Comparison of ENCODE assay signal across 9 mouse cellular contexts in genomic region chr5:29824796-29825195, GRCm38 (mm10).
DNase-seq lines count a peak whose midpoint lies in the region; ATAC-seq and TF ChIP-seq lines count a peak whose summit lies in the region.
"Had no signal": no experiment of that assay in that cellular context is flagged by ENCODE, and none has a peak within 500 bp of the region (broad histone marks: within the 10 kb centered on the region; RNA-seq: fewer than 3 reads in every experiment).

No protein-coding gene starts in this region.

- intact Hi-C loops in left cerebral cortex, postnatal 10 days (cut with DNase I), result loop anchor here (5.0 to 10.0 kb wide), 2 partner anchors 188 to 290 kb away; partner anchors contain the start of gene Il6

- no peaks in the 10 kb centered on the region for H3K4me1 ChIP-seq in liver, adult 2 months (ENCODE audit: control insufficient read depth, insufficient read depth, low read length)
- H3K4me1 ChIP-seq: lung, embryonic 15.5 days had no signal

- no peaks in the 10 kb centered on the region for H3K36me3 ChIP-seq in liver, adult 2 months (ENCODE audit: control insufficient read depth, insufficient read depth, low read length)
- H3K36me3 ChIP-seq: lung, embryonic 15.5 days had no signal

- TF ChIP-seq POLR2A in liver, adult 2 months (IDR thresholded peaks at IDR 0.05; ENCODE audit: extremely low read depth, insufficient read depth, low read length), result no peak

- H3K27me3 ChIP-seq in liver, adult 2 months (ENCODE audit: control insufficient read depth, insufficient read depth, low read length), result no peaks in the 10 kb centered on the region
- H3K27me3 ChIP-seq: lung, embryonic 15.5 days had no signal

- 32% methylated on average over 3 of the region's 3 CpGs for WGBS in liver, adult 2 months

- H3K9ac ChIP-seq in liver, adult 2 months (ENCODE audit: low read depth, low read length), result no peak overlapping the region
- H3K9ac ChIP-seq: lung, embryonic 15.5 days had no signal

- DNase-seq in adrenal gland, postnatal 36 days, result peak; percentile 5 to 51
- no peak for DNase-seq in adrenal gland, adult 8-10 months
- DNase-seq in liver, adult 2 months (ENCODE audit: extremely low read depth, low read depth, low spot score), result peak; percentile 10
- DNase-seq in liver, result no peak
- DNase-seq in Muller cell, postnatal 12 days (ENCODE audit: inconsistent ontology term), result peak; percentile 43
- DNase-seq in left cerebral cortex, postnatal 10 days (ENCODE audit: extremely low spot score in 1 of 2, low spot score in 2 of 2), result peak; percentile 26 to 54
- DNase-seq in thymus, postnatal 0 days (ENCODE audit: low spot score), result peak; percentile 38

- H3K4me3 ChIP-seq in liver, adult 2 months (ENCODE audit: insufficient read depth, low read depth, low read length), result no peak overlapping the region
- H3K4me3 ChIP-seq: lung, embryonic 15.5 days had no signal

- TF ChIP-seq CTCF in liver, adult 2 months (IDR thresholded peaks at IDR 0.05; ENCODE audit: low read depth, low read length), result peak; percentile 27; the same call in 1 of the 2 replicates

- no peaks in the 10 kb centered on the region for H3K79me2 ChIP-seq in liver, adult 2 months (ENCODE audit: control insufficient read depth, insufficient read depth, low read length)

- 0 out of 2 replicates have a peak, but pooled peaks have one; percentile 35 for ATAC-seq in granulocyte monocyte progenitor cell, adult 5-6 weeks (replicated peaks; ENCODE audit: poor library complexity, severe bottlenecking)

- no peak overlapping the region for H3K27ac ChIP-seq in liver, adult 2 months (replicated peaks; ENCODE audit: insufficient read depth, low read depth, low read length)
- H3K27ac ChIP-seq: lung, embryonic 15.5 days had no signal

Comparison
In these comparisons a context has a peak if more than half of its experiments do, and no peak if none do; other contexts are left out.
1. DNase-seq: peak in adrenal gland, postnatal 36 days (2 of 2), liver, adult 2 months (single experiment), Muller cell, postnatal 12 days (single experiment), left cerebral cortex, postnatal 10 days (2 of 2) and thymus, postnatal 0 days (single experiment); none in adrenal gland, adult 8-10 months (single experiment) and liver (single experiment).